ENCODE assay signal across 8 mouse cellular contexts in the genomic region with DNA sequence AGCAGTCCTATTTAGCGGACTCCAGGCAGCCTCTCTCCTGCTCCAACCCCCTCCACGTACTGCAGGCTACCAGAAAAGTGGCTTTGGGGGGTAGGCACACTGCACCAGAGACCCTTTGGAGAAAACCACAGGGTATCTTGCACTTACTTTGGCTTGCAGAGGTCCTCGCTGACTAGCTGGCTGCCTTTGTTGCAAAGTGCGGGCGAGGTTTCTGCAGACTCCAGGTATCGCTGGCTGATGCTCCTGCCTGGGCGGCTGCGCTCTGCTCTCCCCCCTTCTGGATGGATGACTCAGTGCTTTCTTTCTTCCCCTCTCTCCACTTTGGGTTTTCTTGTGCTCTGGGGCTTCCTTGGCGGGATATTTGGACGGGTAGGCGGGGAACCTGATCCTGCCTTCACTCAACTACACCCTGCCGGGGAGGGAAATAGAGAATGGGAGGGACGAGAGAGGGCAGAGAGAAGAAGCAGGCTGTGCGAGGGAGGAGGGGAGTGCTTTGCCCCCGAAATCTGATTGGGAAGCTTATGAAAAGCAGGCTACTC. TPM values are rescaled to one million over a fixed set of nuclear protein-coding genes. Genes with fewer than 3 reads are reported as not detected.
DNase-seq lines count a peak whose midpoint lies in the region; ATAC-seq and TF ChIP-seq lines count a peak whose summit lies in the region.

Gene Ptn (minus strand): TSS at position 474 of the 539 bp plus-strand sequence.

- H3K27ac ChIP-seq in liver, embryonic 14.5 days = no peak within 1 kb of the TSS

- H3K4me3 ChIP-seq in liver, embryonic 14.5 days (ENCODE audit: insufficient read depth in 1 of 2, low read depth in 2 of 2, low read length in 2 of 2) = peak within 1 kb of the TSS; percentile 18 to 43

- no peak for TF ChIP-seq EP300 in liver, embryonic 14.5 days (IDR thresholded peaks at IDR 0.05; ENCODE audit: low read depth)

- H3K4me2 ChIP-seq in liver, embryonic 14.5 days (ENCODE audit: low read depth) = peak within 1 kb of the TSS; percentile 26

- no peaks in the 10 kb centered on the region for H3K36me3 ChIP-seq in liver, embryonic 14.5 days (replicated peaks; ENCODE audit: control insufficient read depth, insufficient read depth, low read depth)

- DNase-seq in urinary bladder, postnatal 14 days (ENCODE audit: low spot score) = peak; percentile 18
- no peak for DNase-seq in urinary bladder, adult 18-20 months (ENCODE audit: low spot score in 2 of 2)
- peak; percentile 27 to 57 for DNase-seq in gastrocnemius, postnatal 4 days (ENCODE audit: low spot score in 2 of 2)
- peak; percentile 19 for DNase-seq in kidney, postnatal 14 days
- no peak for DNase-seq in liver, embryonic 14.5 days (ENCODE audit: low read depth in 3 of 3, low spot score in 3 of 3)
- DNase-seq in right cerebral cortex, postnatal 4 days = peak; percentile 53
- DNase-seq in spleen, adult 18-20 months = no peak

- no peaks in the 10 kb centered on the region for H3K9me3 ChIP-seq in liver, embryonic 14.5 days (ENCODE audit: control insufficient read depth, low read length)

- no peaks in the 10 kb centered on the region for H3K4me1 ChIP-seq in liver, embryonic 14.5 days (replicated peaks; ENCODE audit: control insufficient read depth in 2 of 2, insufficient read depth in 2 of 2, low read length in 1 of 2)

- ATAC-seq in common myeloid progenitor, adult 5-6 weeks (replicated peaks; ENCODE audit: low read depth, poor library complexity, severe bottlenecking) = peak; percentile 79
- no peak for ATAC-seq in liver, embryonic 14.5 days (ENCODE audit: insufficient read depth)

- peaks cover 6% of the 10 kb centered on the region; the same call in 1 of the 2 replicates for H3K27me3 ChIP-seq in liver, embryonic 14.5 days (ENCODE audit: control insufficient read depth, insufficient read depth, low read length)

- no peak for TF ChIP-seq CTCF in liver, embryonic 14.5 days (IDR thresholded peaks at IDR 0.05; ENCODE audit: low read depth)

- no peak within 1 kb of the TSS for H3K9ac ChIP-seq in liver, embryonic 14.5 days (replicated peaks)

- 4% methylated on average over 15 of the region's 15 CpGs for WGBS in liver, embryonic 14.5 days (ENCODE audit: insufficient replicate concordance)

RNA-seq across cellular contexts. Expression of gene Ptn, which starts in this region (rescaled TPM):
- 0.14 TPM in 1 of 2 replicates, not detected in the other for total RNA-seq in common myeloid progenitor, adult 5-6 weeks (2017)
- total RNA-seq in gastrocnemius, postnatal 4 days (2021) = 100 to 1,000 TPM; 173 to 176 TPM
- polyA plus RNA-seq in liver, embryonic 14.5 days (2012; rRNA removed) = 3.7 and 7.9 TPM in 2 replicates
- polyA plus RNA-seq in liver, embryonic 14.5 days (2014; fragmentation: Nextera tagmentation; extraction: Ambion mirVana) = 7.4 and 9.4 TPM in 2 replicates

Comparison
In these comparisons a context has a peak if more than half of its experiments do, and no peak if none do; other contexts are left out.
1. RNA of gene Ptn (total RNA-seq): 173 to 176 TPM in gastrocnemius, postnatal 4 days; 0.14 TPM in common myeloid progenitor, adult 5-6 weeks; every median in the first group is over 100 times any median in the second.
2. DNase-seq: peak in urinary bladder, postnatal 14 days (single experiment), gastrocnemius, postnatal 4 days (2 of 2), kidney, postnatal 14 days (single experiment) and right cerebral cortex, postnatal 4 days (single experiment); none in urinary bladder, adult 18-20 months (0 of 2), liver, embryonic 14.5 days (0 of 3) and spleen, adult 18-20 months (0 of 2).
3. Peak in ATAC-seq in common myeloid progenitor, adult 5-6 weeks; RNA of the gene not detected or under 1 TPM.